Mouse (Mus musculus): Measurements from ENCODE around the gene Cntn4. TPM values are rescaled to one million over a fixed set of nuclear protein-coding genes. Genes with fewer than 3 reads are reported as not detected.

Cntn4 gene
- polyA plus RNA-seq, 1 experiment, result not detected

DNA sequence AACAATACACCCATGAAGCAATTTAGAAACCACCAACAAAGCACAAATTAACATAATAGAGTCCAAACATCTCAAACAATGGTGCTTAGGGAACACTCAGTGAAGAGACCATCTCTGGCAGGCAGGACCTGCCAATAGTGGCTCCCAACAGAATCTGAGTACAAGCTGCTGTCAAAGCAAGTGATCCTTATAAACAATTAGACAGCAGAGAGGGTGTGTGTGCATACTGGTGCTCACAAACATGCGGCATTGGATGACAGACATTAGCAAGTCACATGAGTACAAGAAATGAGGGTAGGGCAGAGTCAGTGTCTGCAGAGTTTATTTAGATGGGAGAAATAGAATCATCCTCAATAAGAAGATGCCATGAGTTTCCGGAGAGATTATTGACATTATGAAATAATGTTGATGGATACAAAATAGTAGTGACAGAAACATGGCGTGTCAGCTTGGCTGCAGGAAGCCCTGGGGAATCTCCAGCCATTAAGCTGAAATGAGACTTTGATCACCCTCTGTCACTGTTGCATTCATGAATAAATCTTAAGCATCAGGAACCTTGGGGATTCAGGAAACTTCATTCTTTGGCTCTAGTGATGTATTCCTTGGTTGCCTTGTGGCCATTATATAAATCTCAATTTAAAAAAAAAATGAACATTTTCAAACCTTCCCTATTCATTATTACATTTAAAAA is 888.5 kb downstream of the Cntn4 start:
- H3K36me3 ChIP-seq (ENCODE audit: control insufficient read depth), result no peaks in the 10 kb centered on the region
- TF ChIP-seq TAL1 (IDR thresholded peaks at IDR 0.05; ENCODE audit: low read length), result no peak
- no peak for TF ChIP-seq GATA1 (IDR thresholded peaks at IDR 0.05; ENCODE audit: low read length)

DNA sequence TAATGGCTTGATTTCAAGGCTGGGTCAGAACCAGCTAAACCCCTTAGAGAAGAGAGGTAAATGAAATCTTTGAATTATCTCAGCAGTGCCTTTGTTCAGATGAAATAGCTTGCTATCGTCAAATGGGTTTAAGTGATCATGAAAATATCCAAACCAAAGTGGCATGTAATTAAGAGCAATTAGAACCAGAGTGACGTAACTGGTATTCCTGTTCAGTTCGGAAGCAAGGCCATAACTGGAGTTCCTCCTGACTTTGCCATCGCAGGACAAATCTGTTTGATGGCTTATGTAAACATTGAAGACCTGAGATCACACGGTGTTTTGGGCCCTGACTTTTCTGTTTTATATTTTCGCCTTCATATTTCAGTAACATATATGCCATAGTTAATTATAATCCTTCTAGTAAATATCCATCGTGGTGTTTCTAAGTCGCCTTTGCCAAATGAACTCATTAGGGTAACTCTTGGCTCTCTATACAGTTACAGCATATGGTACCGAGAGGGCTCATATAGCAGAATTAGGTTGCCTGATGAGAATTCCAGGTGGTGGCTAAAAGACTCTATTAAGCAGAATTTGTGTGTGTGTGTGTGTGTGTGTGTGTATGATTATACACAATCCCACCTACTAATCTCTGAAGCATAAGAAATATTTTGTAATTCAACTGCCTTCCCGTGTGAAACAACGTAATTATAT is 889.6 kb downstream of the Cntn4 start:
- Histone ChIP-seq H3K27me3 (ENCODE audit: control insufficient read depth) (no peaks in the 10 kb centered on the region), H3K4me3 (replicated peaks) (no peak overlapping the region), H3K9me3 (ENCODE audit: control insufficient read depth, low read length) (no peaks in the 10 kb centered on the region; the same call in 1 of the 2 replicates), H3K4me1 (ENCODE audit: control insufficient read depth) (no peaks in the 10 kb centered on the region), H3K36me3 (ENCODE audit: control insufficient read depth) (no peaks in the 10 kb centered on the region)
- TF ChIP-seq GATA1 (IDR thresholded peaks at IDR 0.05; ENCODE audit: low read length) (no peak), TAL1 (IDR thresholded peaks at IDR 0.05; ENCODE audit: low read length) (no peak)

More for the DNA sequence above, 888.5 kb downstream of the Cntn4 start:
- no peaks in the 10 kb centered on the region for H3K4me1 ChIP-seq (ENCODE audit: control insufficient read depth)
- H3K9me3 ChIP-seq (ENCODE audit: control insufficient read depth, low read length), result no peaks in the 10 kb centered on the region; the same call in 1 of the 2 replicates
- H3K27me3 ChIP-seq (ENCODE audit: control insufficient read depth), result no peaks in the 10 kb centered on the region
- no peak overlapping the region for H3K4me3 ChIP-seq (replicated peaks)

DNA sequence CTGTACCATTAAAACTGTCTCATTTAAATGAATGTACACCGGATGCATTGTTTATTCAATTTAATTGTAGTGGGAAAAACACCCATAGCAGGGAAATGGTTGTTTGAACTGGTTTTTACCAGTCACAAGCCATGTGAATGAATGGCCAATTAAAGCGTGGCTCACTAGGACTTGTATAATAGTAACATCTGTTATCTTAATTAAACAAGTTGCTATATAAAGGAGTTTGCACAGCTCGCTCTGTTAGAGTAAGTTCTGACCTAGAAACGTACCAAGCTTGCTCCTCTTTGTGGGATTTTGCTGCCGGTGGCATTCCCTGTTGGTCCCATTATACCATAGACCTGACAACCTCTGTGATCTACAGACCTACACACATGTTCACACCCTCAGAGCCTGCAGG is 902.7 kb downstream of the Cntn4 start:
- Histone ChIP-seq H3K4me1 (ENCODE audit: control insufficient read depth) (no peaks in the 10 kb centered on the region), H3K4me3 (replicated peaks) (no peak overlapping the region), H3K9me3 (ENCODE audit: control insufficient read depth, low read length) (no peaks in the 10 kb centered on the region), H3K27me3 (ENCODE audit: control insufficient read depth) (no peaks in the 10 kb centered on the region), H3K36me3 (ENCODE audit: control insufficient read depth) (no peaks in the 10 kb centered on the region)
- TF ChIP-seq TAL1 (IDR thresholded peaks at IDR 0.05; ENCODE audit: low read length) (no peak), GATA1 (IDR thresholded peaks at IDR 0.05; ENCODE audit: low read length) (no peak)

DNA sequence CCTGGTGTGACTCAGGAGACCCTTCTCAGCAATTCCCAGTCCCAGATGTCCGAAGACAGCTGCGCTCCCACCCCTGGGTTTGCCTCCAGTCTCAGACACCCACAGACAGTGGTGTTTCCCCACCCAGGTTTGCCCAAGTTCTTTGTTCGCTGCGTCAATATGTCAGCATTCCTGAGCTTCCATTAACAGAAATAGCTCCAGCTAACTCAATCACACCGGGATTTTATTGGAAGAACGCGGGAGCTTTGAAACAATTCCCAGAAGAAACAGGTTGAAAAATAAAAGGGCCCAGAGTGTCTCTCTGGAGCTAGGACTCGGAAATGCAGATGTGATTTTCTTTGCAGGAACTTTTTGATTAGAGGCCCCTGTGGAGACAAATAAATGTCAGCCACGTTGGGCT is 916.3 kb downstream of the Cntn4 start:
- H3K4me3 ChIP-seq (replicated peaks), result no peak overlapping the region
- no peaks in the 10 kb centered on the region for H3K36me3 ChIP-seq (ENCODE audit: control insufficient read depth)
- no peaks in the 10 kb centered on the region for H3K27me3 ChIP-seq (ENCODE audit: control insufficient read depth)
- no peaks in the 10 kb centered on the region; the same call in 1 of the 2 replicates for H3K9me3 ChIP-seq (ENCODE audit: control insufficient read depth, low read length)
- TF ChIP-seq TAL1 (IDR thresholded peaks at IDR 0.05; ENCODE audit: low read length), result no peak
- no peak for TF ChIP-seq GATA1 (IDR thresholded peaks at IDR 0.05; ENCODE audit: low read length)
- no peaks in the 10 kb centered on the region for H3K4me1 ChIP-seq (ENCODE audit: control insufficient read depth)

DNA sequence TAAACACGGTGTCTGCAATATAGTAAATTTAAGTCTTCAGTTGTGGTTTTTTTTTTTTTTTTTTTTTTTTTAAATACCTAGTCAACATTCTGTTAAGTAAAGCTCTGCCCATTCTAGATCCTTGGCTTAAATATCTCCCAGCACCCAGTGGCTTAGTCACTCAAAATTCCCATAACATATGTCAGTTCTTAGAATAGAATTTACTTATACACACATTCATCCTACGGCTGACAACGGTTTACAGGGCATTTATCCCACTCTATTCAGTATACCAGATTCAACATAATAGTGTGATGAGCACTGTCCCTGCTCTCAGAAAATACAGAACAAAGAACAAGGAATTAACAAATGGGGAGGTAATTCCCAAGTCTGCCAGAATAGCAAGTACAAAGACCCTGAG is 939.6 kb downstream of the Cntn4 start:
- H3K36me3 ChIP-seq (ENCODE audit: control insufficient read depth), result no peaks in the 10 kb centered on the region
- H3K4me3 ChIP-seq (replicated peaks), result no peak overlapping the region
- TF ChIP-seq GATA1 (IDR thresholded peaks at IDR 0.05; ENCODE audit: low read length) (no peak), TAL1 (IDR thresholded peaks at IDR 0.05; ENCODE audit: low read length) (no peak)
- H3K4me1 ChIP-seq (ENCODE audit: control insufficient read depth), result no peaks in the 10 kb centered on the region
- H3K27me3 ChIP-seq (ENCODE audit: control insufficient read depth), result no peaks in the 10 kb centered on the region
- H3K9me3 ChIP-seq (ENCODE audit: control insufficient read depth, low read length), result no peaks in the 10 kb centered on the region

DNA sequence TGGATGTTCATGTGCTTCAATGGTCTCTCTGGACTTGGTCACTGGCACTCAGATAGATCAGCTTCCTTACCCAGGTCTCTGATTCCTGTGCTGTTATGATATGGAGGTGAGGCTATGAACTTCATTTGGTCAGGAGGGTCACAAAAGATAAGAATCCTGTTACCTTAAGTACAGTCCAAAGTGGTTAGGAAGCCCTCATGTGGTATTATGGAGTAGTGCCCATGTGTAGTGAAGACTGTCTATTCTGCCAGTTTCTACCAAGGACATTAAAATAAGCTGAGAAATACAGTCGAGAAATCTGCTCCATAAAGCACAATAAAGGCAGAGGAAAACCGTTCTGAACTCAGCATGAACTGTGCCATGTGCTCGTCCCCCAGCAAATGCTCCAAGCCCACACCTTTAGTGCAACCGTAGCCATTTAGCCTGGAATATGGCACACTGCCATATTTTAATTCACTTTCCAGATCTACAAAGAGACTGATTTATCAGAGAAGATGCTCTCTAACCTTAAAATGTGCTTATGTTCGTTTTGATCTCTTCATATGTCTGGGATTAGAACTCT is 943.8 kb downstream of the Cntn4 start:
- no peaks in the 10 kb centered on the region for H3K4me1 ChIP-seq (ENCODE audit: control insufficient read depth)
- TF ChIP-seq GATA1 (IDR thresholded peaks at IDR 0.05; ENCODE audit: low read length), result no peak
- TF ChIP-seq TAL1 (IDR thresholded peaks at IDR 0.05; ENCODE audit: low read length), result no peak
- no peak overlapping the region for H3K4me3 ChIP-seq (replicated peaks)
- no peaks in the 10 kb centered on the region for H3K36me3 ChIP-seq (ENCODE audit: control insufficient read depth)
- no peaks in the 10 kb centered on the region for H3K9me3 ChIP-seq (ENCODE audit: control insufficient read depth, low read length)
- no peaks in the 10 kb centered on the region for H3K27me3 ChIP-seq (ENCODE audit: control insufficient read depth)

DNA sequence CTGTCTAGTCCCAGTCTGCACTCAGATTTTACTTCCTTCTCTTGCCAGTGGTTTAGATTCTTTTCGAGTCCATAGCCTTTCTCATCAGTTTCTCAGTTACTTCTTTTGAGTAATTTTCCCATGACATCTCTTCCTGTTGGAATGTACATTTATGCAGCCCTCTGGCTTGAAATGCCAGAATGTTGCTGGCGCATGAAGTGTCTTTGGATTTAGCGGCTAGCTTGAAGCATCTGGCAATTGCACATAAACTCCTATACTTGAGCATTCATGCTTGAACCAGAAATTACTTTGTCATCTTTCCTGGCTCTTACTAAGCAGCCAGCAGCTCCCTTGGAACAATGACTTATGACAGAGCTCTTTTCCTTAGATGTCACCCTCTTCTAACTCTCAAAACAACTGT is 965.6 kb downstream of the Cntn4 start:
- TF ChIP-seq TAL1 (IDR thresholded peaks at IDR 0.05; ENCODE audit: low read length) (no peak), GATA1 (IDR thresholded peaks at IDR 0.05; ENCODE audit: low read length) (no peak)
- Histone ChIP-seq H3K9me3 (ENCODE audit: control insufficient read depth, low read length) (no peaks in the 10 kb centered on the region), H3K36me3 (ENCODE audit: control insufficient read depth) (no peaks in the 10 kb centered on the region), H3K4me1 (ENCODE audit: control insufficient read depth) (no peaks in the 10 kb centered on the region), H3K27me3 (ENCODE audit: control insufficient read depth) (no peaks in the 10 kb centered on the region), H3K4me3 (replicated peaks) (no peak overlapping the region)

DNA sequence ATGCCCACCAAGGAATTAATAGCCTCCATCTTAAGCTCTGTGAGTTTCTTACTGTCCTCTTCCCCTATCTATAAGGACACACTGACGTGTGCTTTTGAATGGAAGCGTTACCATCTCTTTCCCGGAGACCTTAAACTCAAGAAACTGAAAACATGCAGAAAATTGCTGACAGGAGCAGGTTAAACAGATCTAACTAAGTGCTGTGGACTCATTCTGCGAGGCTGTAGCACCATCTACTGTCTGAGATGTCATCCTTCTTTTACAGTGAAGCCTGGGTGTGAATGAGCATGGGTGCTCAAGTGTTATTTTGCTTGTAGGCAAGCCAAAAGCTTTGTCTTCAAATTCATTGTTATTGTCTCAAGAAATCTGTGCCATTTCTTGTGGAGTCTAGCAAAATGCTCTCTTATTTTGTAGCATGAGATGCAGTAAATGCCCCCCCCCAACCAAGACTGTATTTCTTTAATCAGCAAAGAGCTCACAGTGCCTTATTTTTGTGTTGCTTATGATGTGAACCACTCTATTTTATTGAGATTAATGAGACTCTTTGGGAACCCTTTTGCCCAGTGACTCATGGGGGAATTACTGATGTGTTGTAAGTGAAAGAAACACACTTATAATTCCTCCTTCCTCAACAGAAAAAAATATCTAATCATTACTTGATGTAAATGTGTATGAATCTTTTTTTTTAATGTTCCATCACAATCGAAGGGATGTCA is 968.2 kb downstream of the Cntn4 start:
- no peak for TF ChIP-seq TAL1 (IDR thresholded peaks at IDR 0.05; ENCODE audit: low read length)
- no peak for TF ChIP-seq GATA1 (IDR thresholded peaks at IDR 0.05; ENCODE audit: low read length)
- H3K27me3 ChIP-seq (ENCODE audit: control insufficient read depth), result no peaks in the 10 kb centered on the region
- H3K4me1 ChIP-seq (ENCODE audit: control insufficient read depth), result no peaks in the 10 kb centered on the region
- H3K36me3 ChIP-seq (ENCODE audit: control insufficient read depth), result no peaks in the 10 kb centered on the region
- no peak overlapping the region for H3K4me3 ChIP-seq (replicated peaks)
- no peaks in the 10 kb centered on the region for H3K9me3 ChIP-seq (ENCODE audit: control insufficient read depth, low read length)

DNA sequence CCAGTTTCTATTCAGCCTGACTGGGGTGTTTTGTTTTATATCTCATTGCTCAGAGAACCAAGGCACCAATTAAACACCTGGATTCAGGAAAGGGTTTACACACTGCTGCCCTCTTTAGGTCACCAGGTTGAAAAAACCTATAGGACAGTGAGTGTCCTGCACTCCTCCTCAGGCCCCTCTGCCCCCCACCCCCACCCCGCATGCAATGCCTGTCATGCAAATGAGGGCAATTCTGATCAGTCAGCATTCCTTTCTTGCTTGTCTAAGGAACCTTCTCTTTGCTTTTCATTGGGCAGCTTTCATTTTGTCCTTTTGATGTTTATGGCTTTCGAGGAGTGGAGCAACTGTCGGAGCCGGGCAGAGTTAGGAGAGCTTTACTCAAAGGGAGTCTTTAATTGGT is 969.5 kb downstream of the Cntn4 start:
- TF ChIP-seq TAL1 (IDR thresholded peaks at IDR 0.05; ENCODE audit: low read length) (no peak), GATA1 (IDR thresholded peaks at IDR 0.05; ENCODE audit: low read length) (no peak)
- Histone ChIP-seq H3K9me3 (ENCODE audit: control insufficient read depth, low read length) (no peaks in the 10 kb centered on the region), H3K36me3 (ENCODE audit: control insufficient read depth) (no peaks in the 10 kb centered on the region), H3K27me3 (ENCODE audit: control insufficient read depth) (no peaks in the 10 kb centered on the region), H3K4me3 (replicated peaks) (no peak overlapping the region), H3K4me1 (ENCODE audit: control insufficient read depth) (no peaks in the 10 kb centered on the region)
